Mouse (Mus musculus) urinary bladder, postnatal 25 days (tissue): ENCODE results near the gene Ugt3a1.
"Not testable (repeated sequence)": the region's sequence is repeated elsewhere in the genome, so short reads cannot be mapped to it uniquely, and the experiment has no call there.

ENCODE experiments used
- DNase-seq: peaks from one replicate; pipeline ENCODE4 v3.0.0; 2022; ENCODE audit warnings: low spot score

Gene Ugt3a1

DNA sequence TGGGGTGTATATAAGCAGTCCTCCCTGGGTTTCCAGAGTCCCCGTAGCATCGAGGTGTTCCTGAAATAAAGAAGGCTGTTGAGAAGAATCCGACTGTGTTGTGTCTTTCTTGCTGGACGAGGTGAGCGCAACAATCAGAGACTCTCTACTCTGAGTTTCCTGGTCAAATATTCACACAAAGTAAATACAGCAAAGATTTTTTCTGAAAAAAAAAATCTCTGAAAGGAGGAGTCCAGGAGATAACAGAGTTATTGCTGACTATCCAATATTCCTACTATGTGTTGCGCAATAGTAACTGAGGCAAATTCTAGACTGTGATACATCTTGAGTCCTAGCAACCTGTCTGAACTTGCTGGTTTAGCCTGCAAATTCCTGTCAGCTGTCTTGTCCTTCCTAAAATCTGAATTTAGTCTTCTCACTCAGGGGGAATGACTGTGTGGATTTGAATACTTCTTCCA, at the start of gene Ugt3a1:
Gene Ugt3a1, plus strand, starts transcription at position 51 of the 458 bp plus-strand sequence.
- no peak for DNase-seq

DNA sequence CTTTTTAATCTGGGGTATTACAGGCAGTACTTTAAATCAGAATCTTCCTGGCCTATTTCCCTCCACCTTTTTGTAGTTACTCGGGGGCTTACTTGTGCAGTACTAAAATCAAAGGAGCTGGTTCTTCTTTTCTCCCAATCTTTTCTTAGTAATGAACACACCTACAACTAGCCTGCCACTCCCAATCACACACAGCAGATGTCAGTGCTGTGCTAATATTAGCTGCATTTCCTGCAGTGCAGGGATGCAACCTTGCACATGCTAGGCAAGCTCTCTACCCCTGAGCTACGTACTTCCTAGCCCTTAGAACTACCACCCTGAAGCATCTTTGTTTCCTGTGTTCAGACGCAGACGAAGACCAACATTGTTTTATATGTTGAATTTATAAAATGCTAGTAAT, 45.8 kb upstream of the Ugt3a1 start:
- not testable (repeated sequence) for DNase-seq

DNA sequence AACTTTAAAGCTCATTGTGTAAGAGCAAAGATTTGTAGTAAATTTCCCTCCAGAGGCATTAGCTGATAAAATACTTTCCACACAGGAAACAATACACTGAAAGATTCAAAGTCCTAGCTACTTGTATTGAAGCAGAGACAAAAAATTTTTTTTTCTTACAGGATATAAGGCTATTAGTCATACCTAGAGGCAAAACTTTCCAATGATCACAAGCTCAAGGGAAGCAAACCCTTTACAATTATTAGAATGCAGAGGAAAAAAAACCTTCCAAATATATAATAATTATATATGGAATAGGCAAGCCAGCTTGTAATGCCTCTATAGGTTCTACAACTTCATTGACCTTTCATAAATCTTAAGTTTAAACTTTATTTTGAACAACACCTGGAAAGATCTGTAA, 30.3 kb upstream of the Ugt3a1 start:
- no peak for DNase-seq

DNA sequence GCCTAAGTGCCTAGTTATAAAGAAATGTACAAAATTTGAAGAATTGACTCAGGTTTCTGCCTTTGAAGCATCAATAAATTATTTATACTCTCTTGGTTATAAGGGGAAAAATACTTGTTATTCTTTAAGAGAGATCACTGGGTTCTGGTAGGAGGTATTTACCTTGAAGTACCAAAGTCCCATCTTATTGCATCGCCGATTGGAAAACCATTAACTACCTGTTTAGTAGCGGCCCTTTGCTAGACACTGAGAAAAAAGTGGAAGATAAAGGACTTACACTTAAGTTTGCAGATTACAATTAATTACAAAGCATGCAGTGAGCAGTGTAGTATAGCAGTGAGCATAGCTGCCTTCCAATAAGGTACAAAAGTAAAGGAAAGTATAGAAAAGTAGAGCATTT, 23.8 kb upstream of the Ugt3a1 start:
- DNase-seq, result no peak

DNA sequence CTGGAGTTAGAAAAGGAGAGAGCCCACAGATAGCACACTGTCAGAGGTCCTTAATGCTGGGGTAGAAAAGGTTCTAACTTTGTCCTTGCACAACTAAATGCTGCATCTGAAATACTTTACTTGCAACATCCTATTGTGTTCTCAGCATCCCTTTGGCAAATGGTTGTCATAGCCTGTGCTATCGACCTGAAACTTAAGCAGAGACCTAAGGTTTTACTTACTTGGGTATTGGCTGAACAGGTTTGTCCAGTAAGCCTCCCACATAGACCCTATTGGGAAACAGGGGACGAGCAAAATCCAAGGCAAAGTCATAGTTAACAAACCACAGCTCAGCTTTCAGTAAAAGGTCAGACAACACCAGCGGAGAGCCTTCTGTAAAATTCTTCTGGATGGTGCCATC, 16.1 kb upstream of the Ugt3a1 start:
- DNase-seq, result no peak

DNA sequence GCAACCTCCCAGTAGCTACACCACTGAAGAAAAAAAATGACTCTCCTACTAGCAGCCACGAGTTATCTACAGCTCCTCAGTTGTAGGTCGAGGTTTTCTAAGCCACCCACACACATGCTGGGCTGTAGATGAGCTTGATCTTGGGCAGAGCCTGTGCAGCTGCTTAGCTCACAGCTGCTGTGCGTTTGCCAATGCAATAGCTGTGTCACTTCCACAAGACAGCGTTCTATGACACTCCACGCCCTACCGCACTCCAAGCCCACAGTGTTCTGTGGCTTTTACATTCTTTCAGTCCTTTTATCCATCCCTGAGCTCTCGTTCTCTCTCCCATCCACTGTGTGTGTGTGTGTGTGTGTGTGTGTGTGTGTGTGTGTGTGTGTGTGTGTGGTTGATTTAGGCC, 4.8 kb upstream of the Ugt3a1 start:
- DNase-seq, result no peak

DNA sequence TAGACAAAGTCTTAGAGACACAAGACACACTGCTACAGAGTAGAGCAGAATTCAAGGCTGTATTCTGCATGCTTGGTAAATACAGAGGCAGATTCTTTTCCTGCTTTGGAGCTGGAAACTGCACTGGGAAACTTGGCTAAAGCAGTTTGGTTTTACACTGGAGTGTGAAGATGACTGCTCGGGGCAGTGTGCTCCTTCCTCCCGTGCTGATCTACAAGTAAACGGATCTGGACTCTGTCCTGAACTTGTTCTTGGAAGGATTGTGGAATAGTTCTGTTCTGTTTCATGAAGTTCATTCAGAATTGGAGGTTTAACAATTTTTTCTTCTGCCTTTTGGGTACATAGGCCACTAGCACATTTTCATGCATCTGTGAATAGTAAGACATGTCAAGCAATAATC, 2.3 kb downstream of the Ugt3a1 start:
- DNase-seq, result no peak

DNA sequence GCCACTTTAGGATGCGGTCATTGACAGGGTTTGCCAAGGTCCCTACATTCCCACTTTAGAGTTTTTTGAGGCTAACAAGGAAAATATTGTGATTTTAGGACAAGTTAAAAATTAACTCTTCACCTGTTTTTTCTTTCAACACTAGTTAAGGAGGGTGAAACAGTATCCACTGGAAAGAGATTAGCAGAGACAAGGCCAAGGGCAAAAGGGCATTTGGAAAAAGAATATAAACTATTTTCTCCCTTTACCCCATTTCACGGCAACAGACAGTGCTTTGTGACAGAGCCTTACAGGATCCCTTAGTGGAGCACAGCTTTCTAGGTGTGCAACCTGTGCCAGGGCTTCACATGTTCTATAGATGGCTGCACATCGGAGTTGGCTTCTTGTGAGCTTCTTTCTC, 2.9 kb downstream of the Ugt3a1 start:
- DNase-seq, result no peak

DNA sequence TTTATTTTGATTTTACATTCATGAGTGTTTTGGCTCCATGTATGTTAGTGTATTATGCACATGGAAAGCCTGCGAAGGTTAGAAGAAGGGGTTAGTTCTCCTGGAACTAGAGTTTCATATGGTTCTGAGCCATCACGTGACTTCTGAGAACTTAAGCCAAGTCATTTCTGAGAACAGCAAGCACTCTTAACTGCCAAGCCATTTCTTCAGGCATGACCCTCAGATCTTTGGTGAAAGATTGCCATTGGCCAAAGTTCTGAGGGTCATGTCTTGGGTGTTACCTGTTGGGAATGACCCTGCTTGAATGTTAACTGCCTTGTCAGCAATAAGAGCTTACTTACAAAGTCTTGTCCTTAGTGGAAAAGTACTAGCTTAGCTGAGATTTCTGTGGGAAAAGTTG, 6.5 kb downstream of the Ugt3a1 start:
- no peak for DNase-seq

DNA sequence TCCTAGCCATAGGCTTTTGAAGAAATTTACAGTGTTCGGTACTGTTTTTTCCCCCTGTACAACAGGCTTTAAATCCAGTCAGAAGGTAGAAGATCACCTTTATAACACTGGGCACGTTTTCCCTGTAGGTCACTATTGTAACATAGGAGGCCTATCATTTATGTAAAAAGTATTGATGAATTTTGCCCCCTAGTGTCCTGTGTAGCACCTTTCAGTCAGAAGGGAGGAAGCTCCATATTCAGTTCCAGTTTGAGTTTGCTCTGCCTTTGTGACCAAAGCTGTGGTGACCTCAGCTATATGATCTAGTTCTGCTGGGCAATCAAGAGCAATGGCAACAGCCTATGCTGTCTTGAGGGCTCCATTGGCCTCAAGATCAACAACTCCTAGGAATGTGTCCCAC, 13.0 kb downstream of the Ugt3a1 start:
- DNase-seq, result no peak

DNA sequence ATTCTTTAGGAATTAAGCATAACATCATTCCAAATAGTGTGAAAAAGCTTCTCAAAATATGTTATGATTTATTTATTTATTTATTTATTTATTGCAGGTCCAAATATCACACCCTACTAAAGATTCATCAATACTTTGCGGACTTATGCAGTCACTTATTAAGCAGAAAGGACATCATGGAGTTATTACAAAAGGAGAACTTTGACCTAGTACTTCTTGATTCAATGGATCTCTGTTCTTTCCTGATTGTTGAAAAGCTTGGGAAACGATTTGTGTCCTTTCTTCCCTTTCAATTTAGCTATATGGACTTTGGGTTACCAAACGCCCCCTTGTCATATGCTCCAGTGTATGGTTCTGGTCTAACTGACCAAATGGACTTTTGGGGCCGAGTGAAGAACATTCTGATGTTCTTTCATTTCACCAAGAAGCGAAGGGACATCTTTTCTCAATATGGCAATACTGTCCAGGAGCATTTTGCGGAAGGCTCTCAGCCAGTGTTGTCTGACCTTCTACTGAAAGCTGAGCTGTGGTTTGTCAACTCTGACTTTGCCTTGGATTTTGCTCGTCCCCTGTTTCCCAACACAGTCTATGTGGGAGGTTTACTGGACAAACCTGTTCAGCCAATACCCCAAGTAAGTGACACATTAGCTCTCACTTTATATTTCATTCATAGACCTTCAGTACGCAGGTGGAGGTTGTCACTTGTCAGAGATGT, 29.4 kb downstream of the Ugt3a1 start:
- DNase-seq, result no peak

DNA sequence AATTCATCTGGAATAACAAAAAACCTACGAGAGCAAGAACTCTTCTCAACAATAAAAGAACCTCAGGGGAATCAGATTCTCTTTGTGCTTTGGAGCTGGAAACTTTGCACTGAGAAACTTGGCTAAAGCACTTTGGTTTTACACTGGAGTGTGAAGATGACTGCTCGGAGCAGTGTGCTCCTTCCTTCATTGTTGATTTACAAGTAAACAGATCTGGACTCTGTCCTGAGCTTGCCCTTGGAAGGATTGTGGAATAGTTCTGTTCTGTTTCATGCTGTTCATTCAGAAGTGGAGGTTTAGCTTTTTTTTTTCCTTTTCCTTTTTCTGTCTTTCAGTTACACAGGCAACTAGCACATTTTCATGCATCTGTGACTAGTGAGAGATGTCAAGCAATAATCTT, 57.9 kb downstream of the Ugt3a1 start:
- no peak for DNase-seq

DNA sequence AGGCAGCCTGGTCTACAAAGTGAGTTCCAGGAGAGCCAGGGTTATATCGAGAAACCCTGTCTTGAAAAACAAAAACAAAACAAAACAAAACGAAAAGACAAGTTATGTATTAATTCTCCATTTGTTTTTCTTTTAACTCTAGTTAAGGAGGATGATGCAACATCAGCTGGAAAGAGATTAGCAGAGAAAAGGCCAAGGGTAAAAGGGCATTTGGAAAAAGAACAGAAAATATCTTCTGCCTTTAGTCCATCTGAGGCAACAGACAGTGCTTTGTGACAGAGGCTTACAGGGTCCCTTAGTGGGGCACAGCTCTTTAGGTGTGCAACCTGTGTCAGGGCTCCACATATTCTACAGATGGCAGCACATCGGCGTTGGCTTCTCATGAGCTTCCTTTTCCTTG, 58.7 kb downstream of the Ugt3a1 start, which contains the start of gene Ugt3a2:
Gene Ugt3a2, plus strand, starts transcription at position 210 of the 400 bp plus-strand sequence.
- DNase-seq, result no peak

DNA sequence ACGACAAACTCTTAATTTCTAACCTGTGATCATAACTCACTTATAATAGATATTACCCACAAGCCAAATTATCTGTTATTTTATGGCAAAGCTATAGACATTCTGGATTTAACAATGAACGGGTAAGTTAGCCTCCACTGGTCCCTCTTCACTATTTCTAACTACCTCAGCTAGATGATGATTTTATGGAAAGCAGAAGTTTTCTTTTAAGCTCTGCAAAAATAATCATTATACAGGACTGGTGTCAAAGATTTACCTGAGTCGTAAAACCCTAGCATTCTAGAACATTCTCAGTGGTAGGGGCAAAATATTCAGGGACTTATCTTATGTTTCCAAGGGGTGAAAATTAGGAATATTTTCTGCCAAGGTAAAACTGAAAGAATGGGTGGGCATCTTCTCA, 59.9 kb downstream of the Ugt3a1 start:
- DNase-seq, result no peak

DNA sequence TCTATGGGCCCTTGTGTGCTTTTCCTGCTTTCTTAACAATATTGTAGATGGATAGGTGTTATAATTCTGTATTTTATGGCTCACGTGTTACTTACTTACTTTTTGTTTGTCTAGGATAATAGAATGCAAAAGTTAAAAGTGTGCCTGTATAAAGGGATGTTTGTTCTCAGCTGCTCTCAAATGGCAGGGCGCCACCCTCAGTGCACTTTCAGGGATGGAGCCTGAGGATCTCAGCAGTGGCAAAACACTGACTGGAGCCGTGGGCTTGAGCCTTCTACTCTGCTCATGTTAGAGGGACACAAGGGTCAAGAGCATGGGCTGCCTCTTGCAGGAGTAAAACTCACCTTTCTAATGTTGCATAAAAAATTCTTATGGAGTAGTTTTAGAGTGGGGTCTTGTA, 60.3 kb downstream of the Ugt3a1 start:
- no peak for DNase-seq

DNA sequence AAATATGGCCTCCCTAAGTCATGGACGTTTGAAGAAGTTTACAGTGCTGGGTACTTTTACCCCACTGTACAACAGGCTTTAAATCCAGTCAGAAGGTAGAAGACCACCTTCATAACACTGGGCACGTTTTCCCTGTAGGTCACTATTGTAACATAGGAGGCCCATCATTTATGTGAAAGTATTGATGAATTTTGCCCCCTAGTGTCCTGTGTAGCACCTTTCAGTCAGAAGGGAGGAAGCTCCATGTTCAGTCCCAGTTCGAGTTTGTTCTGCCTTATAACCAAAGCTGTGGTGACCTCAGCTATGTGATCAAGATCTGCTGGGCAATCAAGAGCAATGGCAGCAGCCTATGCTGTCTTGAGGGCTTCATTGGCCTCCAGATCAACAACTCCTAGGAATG, 72.1 kb downstream of the Ugt3a1 start:
- no peak for DNase-seq

DNA sequence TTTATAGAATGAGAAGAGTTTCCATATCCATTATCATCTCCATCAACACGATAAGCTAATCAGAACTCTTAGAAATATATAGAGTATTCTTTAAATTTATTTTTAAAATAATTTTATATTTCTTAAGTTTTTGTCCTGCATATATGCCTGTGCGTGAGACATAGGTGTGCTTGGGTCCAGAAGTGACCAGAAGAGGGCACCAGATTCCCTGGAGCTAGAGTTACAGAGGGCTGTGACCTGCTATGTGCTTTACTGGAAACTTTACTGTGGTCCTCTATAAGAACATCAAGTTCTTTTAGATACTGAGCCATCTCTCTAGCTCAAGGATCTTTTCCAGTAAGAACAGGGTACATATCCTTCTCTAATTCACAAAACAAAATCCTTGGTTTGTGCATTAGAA, 86.1 kb downstream of the Ugt3a1 start:
- DNase-seq, result no peak
